Mouse (Mus musculus) myocyte (in vitro differentiated cells): Measurements from ENCODE around the gene Gtpbp3. TPM values are rescaled to one million over a fixed set of nuclear protein-coding genes. Genes with fewer than 3 reads are reported as not detected.

ENCODE experiments used
- H3K27me3 ChIP-seq: one replicate; pipeline ENCODE4 v1.6.1; 2011; ENCODE audit not compliant: control insufficient read depth, insufficient read depth, insufficient read length
- H3K36me3 ChIP-seq: one replicate; pipeline ENCODE4 v1.6.1; 2011; ENCODE audit not compliant: control insufficient read depth, insufficient read depth
- H3K4me2 ChIP-seq: one replicate; pipeline ENCODE4 v1.6.1; 2011; ENCODE audit warnings: low read depth, control low read depth
- H3K4me3 ChIP-seq: one replicate; pipeline ENCODE4 v1.5.1; 2011; ENCODE audit warnings: mild to moderate bottlenecking, control low read depth, moderate library complexity
- H3K79me2 ChIP-seq: one replicate; pipeline ENCODE4 v1.6.1; 2011; ENCODE audit not compliant: control insufficient read depth, insufficient read depth
- H3ac ChIP-seq: one replicate; pipeline ENCODE4 v1.6.1; 2011; ENCODE audit not compliant: control insufficient read depth, insufficient read length
- CEBPB ChIP-seq: IDR thresholded peaks from 2 replicates; pipeline ENCODE4 v1.6.1; 2011; ENCODE audit warnings: mild to moderate bottlenecking, moderate library complexity; ENCODE audit not compliant: poor library complexity, insufficient read depth, severe bottlenecking
- E2F4 ChIP-seq: IDR thresholded peaks from one replicate; pipeline ENCODE4 v1.6.1; 2011; ENCODE audit warnings: mild to moderate bottlenecking, control low read depth, moderate library complexity; ENCODE audit not compliant: insufficient read depth
- MAX ChIP-seq: IDR thresholded peaks from one replicate; pipeline ENCODE4 v1.6.1; 2011; ENCODE audit warnings: low read depth, mild to moderate bottlenecking, control low read depth
- MYOD1 ChIP-seq, 3 experiments: IDR thresholded peaks; one replicate each; pipeline ENCODE4 v1.6.1; 2011; ENCODE audit warnings: control low read depth in 2 of 3, low read depth in 2 of 3, mild to moderate bottlenecking in 2 of 3, moderate library complexity in 1 of 3; ENCODE audit not compliant: insufficient read length in 2 of 3, control insufficient read depth in 1 of 3
- MYOG ChIP-seq, 3 experiments: IDR thresholded peaks; one replicate each; pipeline ENCODE4 v1.6.1; 2011; ENCODE audit warnings: control low read depth in 2 of 3, low read depth in 2 of 3, mild to moderate bottlenecking in 2 of 3; ENCODE audit not compliant: insufficient read length in 2 of 3, control insufficient read depth in 1 of 3, insufficient read depth in 1 of 3
- POLR2A ChIP-seq: IDR thresholded peaks from one replicate; pipeline ENCODE4 v1.6.1; 2011; ENCODE audit warnings: low read depth, mild to moderate bottlenecking, control low read depth, moderate library complexity; ENCODE audit not compliant: insufficient read length
- POLR2AphosphoS2 ChIP-seq: IDR thresholded peaks from one replicate; pipeline ENCODE4 v1.6.1; 2011; ENCODE audit warnings: low read depth, control low read depth; ENCODE audit not compliant: insufficient read length
- REST ChIP-seq: IDR thresholded peaks from one replicate; pipeline ENCODE4 v1.6.1; 2011; ENCODE audit warnings: mild to moderate bottlenecking, control low read depth, moderate library complexity; ENCODE audit not compliant: insufficient read depth, insufficient read length
- SRF ChIP-seq: IDR thresholded peaks from one replicate; pipeline ENCODE4 v1.6.1; 2011; ENCODE audit warnings: low read depth; ENCODE audit not compliant: control insufficient read depth, insufficient read length
- TCF12 ChIP-seq: IDR thresholded peaks from one replicate; pipeline ENCODE4 v1.6.1; 2011; ENCODE audit warnings: mild to moderate bottlenecking, control low read depth; ENCODE audit not compliant: poor library complexity, insufficient read depth, severe bottlenecking
- TCF3 ChIP-seq: IDR thresholded peaks from one replicate; pipeline ENCODE4 v1.6.1; 2011; ENCODE audit warnings: low read depth, control low read depth; ENCODE audit not compliant: insufficient read length
- USF1 ChIP-seq: IDR thresholded peaks from one replicate; pipeline ENCODE4 v1.6.1; 2011; ENCODE audit warnings: low read depth, mild to moderate bottlenecking, control low read depth, moderate library complexity
- polyA plus RNA-seq: library from polyadenylated mRNA; unstranded; fragments of >200 nt; fragmentation: generic; extraction: Trizol; gene quantifications from one replicate; pipeline ENCODE4 v1.2.1, GENCODE M21; 2012; ENCODE audit warnings: missing spikeins

Gtpbp3 gene
- polyA plus RNA-seq, 1 experiment, result 17.5 TPM

DNA sequence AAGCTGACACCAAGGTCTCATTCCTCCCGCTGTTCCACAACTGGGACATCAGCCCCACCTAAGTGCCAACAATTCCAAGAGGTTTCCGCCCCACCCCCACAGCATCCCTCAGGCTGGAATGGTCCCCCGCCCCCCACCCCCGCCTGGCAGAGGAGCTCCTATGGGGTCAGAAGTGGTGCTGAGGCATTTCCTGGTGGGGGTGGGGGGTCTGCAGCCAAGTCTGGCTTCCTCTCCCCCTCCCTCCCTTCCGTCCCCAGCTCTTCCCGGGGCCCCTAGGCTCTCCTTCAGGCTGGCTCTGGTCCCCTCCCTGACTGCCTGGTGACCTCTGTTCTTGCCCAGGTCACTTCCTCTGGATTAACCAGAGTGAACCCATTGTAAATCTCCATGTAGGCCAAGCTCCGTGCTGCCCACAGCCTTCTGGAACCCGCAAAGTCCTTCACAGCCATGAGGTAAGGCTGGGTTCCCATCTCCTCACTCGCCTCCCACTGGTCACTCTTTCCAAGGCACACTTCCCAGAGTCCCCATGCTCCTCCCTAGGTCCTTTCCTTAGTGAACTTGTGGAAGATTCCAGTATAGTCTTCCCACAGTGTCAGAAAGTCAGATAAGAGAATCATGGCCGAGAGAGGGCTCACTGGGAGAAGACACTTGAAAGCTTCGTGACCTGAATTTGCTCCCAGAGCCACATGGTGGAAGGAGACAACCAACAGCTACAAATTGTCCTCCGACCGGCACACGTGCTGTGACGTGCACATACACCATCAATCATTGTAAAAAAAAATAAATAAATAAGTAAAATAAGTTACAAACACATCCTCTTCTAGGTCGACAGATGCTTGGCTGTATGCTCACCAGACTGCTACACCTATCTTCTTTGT is 11.2 kb downstream of the Gtpbp3 start:
- Histone ChIP-seq H3K79me2 (no peaks in the 10 kb centered on the region), H3ac (no peak overlapping the region), H3K36me3 (no peaks in the 10 kb centered on the region), H3K4me3 (no peak overlapping the region), H3K4me2 (no peak overlapping the region), H3K27me3 (no peaks in the 10 kb centered on the region)
- TF ChIP-seq SRF (no peak), CEBPB (no peak), POLR2AphosphoS2 (no peak), TCF12 (no peak), MYOG (IDR thresholded peaks at IDR 0.05; ENCODE audit: control insufficient read depth in 1 of 3, insufficient read depth in 1 of 3, insufficient read length in 2 of 3, low read depth in 2 of 3) (no peak), MAX (no peak), E2F4 (no peak), REST (no peak), POLR2A (no peak)

GRCm38 (mm10) chr8:71504349-71504748 is 16.4 kb downstream of the Gtpbp3 start:
- Histone ChIP-seq H3K79me2 (no peaks in the 10 kb centered on the region), H3K36me3 (no peaks in the 10 kb centered on the region), H3ac (no peak overlapping the region), H3K27me3 (peaks cover 22% of the 10 kb centered on the region), H3K4me3 (no peak overlapping the region), H3K4me2 (no peak overlapping the region)
- TF ChIP-seq MAX (no peak), POLR2AphosphoS2 (no peak)

GRCm38 (mm10) chr8:71505326-71505725 is 17.4 kb downstream of the Gtpbp3 start:
- no peak for TF ChIP-seq E2F4
- no peak for TF ChIP-seq POLR2A
- no peak for TF ChIP-seq CEBPB
- TF ChIP-seq TCF3, result no peak
- TF ChIP-seq MAX, result no peak
- TF ChIP-seq MYOG (IDR thresholded peaks at IDR 0.05; ENCODE audit: control insufficient read depth in 1 of 3, insufficient read depth in 1 of 3, insufficient read length in 2 of 3, low read depth in 2 of 3), result no peak
- no peak for TF ChIP-seq POLR2AphosphoS2
- TF ChIP-seq USF1, result no peak
- no peak for TF ChIP-seq REST
- TF ChIP-seq TCF12, result no peak

DNA sequence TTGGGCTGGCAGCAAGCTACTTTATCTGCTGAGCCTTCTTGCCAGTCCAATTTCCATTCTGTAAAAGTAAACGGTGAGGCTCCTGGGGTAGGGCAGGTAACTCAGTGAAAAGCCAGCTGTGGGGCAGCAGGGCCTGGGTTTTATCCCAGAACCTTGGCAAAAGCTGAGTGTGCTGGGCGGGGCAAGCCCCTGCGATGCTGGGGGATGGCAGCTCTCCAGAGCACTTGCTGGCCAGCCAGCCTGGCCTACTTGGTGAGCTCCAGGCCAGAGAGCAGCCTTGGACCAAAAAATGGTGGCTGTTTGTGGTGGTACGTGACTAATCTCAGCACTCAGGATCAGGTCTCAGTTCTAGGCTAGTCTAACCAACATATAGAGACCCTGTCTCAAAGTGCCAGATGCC is 18.1 kb downstream of the Gtpbp3 start:
- Histone ChIP-seq H3K4me3 (no peak overlapping the region), H3K4me2 (no peak overlapping the region), H3K27me3 (peaks cover 35% of the 10 kb centered on the region), H3ac (no peak overlapping the region), H3K36me3 (no peaks in the 10 kb centered on the region), H3K79me2 (no peaks in the 10 kb centered on the region)
- TF ChIP-seq E2F4, result no peak
- no peak for TF ChIP-seq USF1
- TF ChIP-seq MYOG (IDR thresholded peaks at IDR 0.05; ENCODE audit: control insufficient read depth in 1 of 3, insufficient read depth in 1 of 3, insufficient read length in 2 of 3, low read depth in 2 of 3), result no peak
- TF ChIP-seq MAX, result no peak
- TF ChIP-seq POLR2A, result no peak
- no peak for TF ChIP-seq SRF
- no peak for TF ChIP-seq CEBPB
- TF ChIP-seq TCF3, result no peak
- no peak for TF ChIP-seq REST
- TF ChIP-seq MYOD1 (IDR thresholded peaks at IDR 0.05; ENCODE audit: control insufficient read depth in 1 of 3, insufficient read length in 2 of 3, low read depth in 2 of 3), result no peak
- no peak for TF ChIP-seq TCF12
- TF ChIP-seq POLR2AphosphoS2, result no peak

More at GRCm38 (mm10) chr8:71505326-71505725, 17.4 kb downstream of the Gtpbp3 start:
- no peak overlapping the region for H3K4me2 ChIP-seq
- H3K27me3 ChIP-seq, result peaks cover 31% of the 10 kb centered on the region
- H3K36me3 ChIP-seq, result no peaks in the 10 kb centered on the region
- no peak overlapping the region for H3K4me3 ChIP-seq
- H3K79me2 ChIP-seq, result no peaks in the 10 kb centered on the region
- no peak overlapping the region for H3ac ChIP-seq

DNA sequence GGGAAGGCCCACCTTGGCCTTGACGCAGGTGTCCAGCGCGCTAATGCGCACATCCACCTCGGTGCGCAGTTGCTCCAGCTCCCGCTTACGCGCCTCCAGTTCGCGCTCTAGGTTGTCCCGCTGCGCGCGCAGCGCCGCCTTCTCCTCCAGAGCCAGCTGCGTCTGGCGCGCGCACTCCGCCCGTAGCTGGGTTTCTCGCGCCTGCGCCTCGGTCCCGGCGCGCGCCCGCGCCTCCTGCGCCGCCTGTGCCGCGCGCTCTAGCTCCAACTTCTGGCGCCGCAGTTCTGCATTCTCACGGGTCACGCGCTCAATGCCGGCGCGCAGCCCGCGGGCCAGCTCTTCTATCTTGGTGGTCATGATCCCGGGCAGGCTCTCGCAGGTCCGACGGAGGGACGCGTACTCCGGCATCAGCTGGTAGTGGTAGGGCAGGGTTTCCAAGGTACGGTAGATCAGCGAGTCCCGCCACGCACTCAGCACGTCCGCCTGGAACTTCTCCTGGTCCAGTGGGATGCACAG is 19.7 kb downstream of the Gtpbp3 start:
- TF ChIP-seq REST (no peak), TCF3 (no peak), CEBPB (no peak), POLR2AphosphoS2 (no peak), USF1 (no peak), E2F4 (no peak), MYOG (IDR thresholded peaks at IDR 0.05; ENCODE audit: control insufficient read depth in 1 of 3, insufficient read depth in 1 of 3, insufficient read length in 2 of 3, low read depth in 2 of 3) (no peak), SRF (no peak), POLR2A (no peak), MYOD1 (IDR thresholded peaks at IDR 0.05; ENCODE audit: control insufficient read depth in 1 of 3, insufficient read length in 2 of 3, low read depth in 2 of 3) (no peak), TCF12 (no peak)
- Histone ChIP-seq H3K4me3 (no peak overlapping the region), H3K4me2 (peak overlapping the region; percentile 62), H3ac (no peak overlapping the region), H3K27me3 (peaks cover 45% of the 10 kb centered on the region), H3K79me2 (no peaks in the 10 kb centered on the region), H3K36me3 (no peaks in the 10 kb centered on the region)
